Mouse (Mus musculus) stomach, embryonic 15.5 days (tissue): ENCODE measurements around the gene Slc30a1. TPM values are rescaled to one million over a fixed set of nuclear protein-coding genes. Genes with fewer than 3 reads are reported as not detected.
A peak's percentile ranks its signal among the peaks of the same experiment; 100 is the strongest.

Experiments
- ATAC-seq: fragments of 200-750 bp; cut with Nextera tagmentation; 2 replicates; pipeline ENCODE4 v1.8.0; 2017; ENCODE audit warnings: low read depth, moderate number of reproducible peaks, moderate TSS enrichment; ENCODE audit not compliant: insufficient read depth, low FRiP score
- H3K27ac ChIP-seq: fragments of 300-500 bp; sonication (generic); 2 replicates; pipeline ENCODE4 v1.5.1; 2015; ENCODE audit warnings: mild to moderate bottlenecking, inconsistent platforms
- H3K27me3 ChIP-seq: fragments of 300-500 bp; sonication (generic); replicated peaks from 2 replicates; pipeline ENCODE4 v1.6.1; 2015; ENCODE audit warnings: inconsistent platforms
- H3K36me3 ChIP-seq: fragments of 300-500 bp; sonication (generic); 2 replicates; pipeline ENCODE4 v1.6.1; 2015; ENCODE audit warnings: inconsistent platforms
- H3K4me1 ChIP-seq: fragments of 300-500 bp; sonication (generic); 2 replicates; pipeline ENCODE4 v1.6.1; 2015; ENCODE audit warnings: inconsistent platforms
- H3K4me2 ChIP-seq: fragments of 300-500 bp; sonication (generic); 2 replicates; pipeline ENCODE4 v1.6.1; 2015; ENCODE audit warnings: mild to moderate bottlenecking, inconsistent platforms
- H3K4me3 ChIP-seq: fragments of 300-500 bp; sonication (generic); replicated peaks from 2 replicates; pipeline ENCODE4 v1.5.1; 2015; ENCODE audit warnings: inconsistent platforms
- H3K9ac ChIP-seq: fragments of 300-500 bp; sonication (generic); 2 replicates; pipeline ENCODE4 v1.6.1; 2015; ENCODE audit warnings: inconsistent platforms
- H3K9me3 ChIP-seq: fragments of 300-500 bp; sonication (generic); 2 replicates; pipeline ENCODE4 v1.6.1; 2016; ENCODE audit warnings: inconsistent platforms
- WGBS: fragments of 180-500 bp; shearing (Covaris S2); methylation state at CpG from one replicate; pipeline ENCODE4 v1.1.7; 2015; 5-methylcytosine and 5-hydroxymethylcytosine counted together
- polyA plus RNA-seq: library from polyadenylated mRNA; unstranded; fragments of >200 nt; fragmentation: Nextera tagmentation; extraction: Ambion mirVana; gene quantifications from 2 replicates; pipeline ENCODE4 v1.2.1, GENCODE M21; 2015

The Slc30a1 gene
- polyA plus RNA-seq, 1 experiment from 2014 or later, result 4.5 TPM

DNA sequence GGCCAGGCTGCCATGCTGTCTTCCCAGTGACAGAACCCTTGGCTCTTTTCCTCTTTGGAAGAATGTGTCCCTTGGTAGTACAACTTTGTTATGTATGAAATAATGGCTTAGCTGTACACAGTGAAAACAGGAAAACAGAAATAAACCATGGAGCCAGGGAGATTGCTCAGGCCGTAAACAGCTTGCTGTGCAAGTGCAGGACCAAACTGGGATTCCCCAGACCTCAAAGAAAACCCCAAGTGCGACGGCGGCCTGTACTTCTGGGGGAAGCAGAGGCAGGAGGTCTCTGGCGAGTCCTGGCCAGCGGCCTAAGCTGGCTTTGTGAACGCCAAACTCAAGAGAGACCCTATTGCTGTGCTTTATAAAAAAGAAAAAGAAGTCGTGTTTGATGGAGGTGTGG lies 42.0 kb downstream of the Slc30a1 start:
- WGBS, result 87% methylated on average over 8 of the region's 8 CpGs
- H3K4me2 ChIP-seq, result no peak overlapping the region
- 0 out of 2 replicates have a peak, but pooled peaks cover 3% of the 10 kb centered on the region for H3K4me1 ChIP-seq
- no peaks in the 10 kb centered on the region for H3K36me3 ChIP-seq
- H3K9ac ChIP-seq, result no peak overlapping the region
- no peaks in the 10 kb centered on the region for H3K9me3 ChIP-seq
- no peak for ATAC-seq
- no peak overlapping the region for H3K27ac ChIP-seq
- H3K27me3 ChIP-seq, result no peaks in the 10 kb centered on the region
- H3K4me3 ChIP-seq, result no peak overlapping the region

DNA sequence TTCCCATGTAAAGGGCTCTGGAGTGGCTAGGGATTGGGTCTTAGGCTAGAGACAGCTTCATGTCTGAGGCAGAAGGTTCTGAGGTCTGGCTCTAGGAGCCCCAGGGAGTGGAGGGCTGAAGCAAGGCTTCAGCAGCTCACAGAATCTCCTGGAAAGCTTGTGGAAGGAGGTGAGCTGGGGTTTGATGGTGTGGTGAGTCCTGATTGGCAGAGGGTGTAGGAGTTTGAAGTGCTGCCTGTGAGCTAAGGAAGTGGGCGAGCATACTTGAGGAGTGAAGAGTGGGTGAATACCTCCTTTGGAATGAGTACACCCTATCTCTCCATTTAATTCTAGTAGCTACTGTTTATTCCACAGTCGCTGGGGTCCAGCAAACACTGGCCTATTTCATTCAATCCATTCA lies 44.0 kb downstream of the Slc30a1 start:
- H3K27me3 ChIP-seq, result no peaks in the 10 kb centered on the region
- H3K4me2 ChIP-seq, result no peak overlapping the region
- H3K4me1 ChIP-seq, result 0 out of 2 replicates have a peak, but pooled peaks cover 3% of the 10 kb centered on the region
- H3K4me3 ChIP-seq, result no peak overlapping the region
- 58% methylated on average over 2 of the region's 2 CpGs for WGBS
- no peaks in the 10 kb centered on the region for H3K36me3 ChIP-seq
- H3K9me3 ChIP-seq, result no peaks in the 10 kb centered on the region
- H3K27ac ChIP-seq, result no peak overlapping the region
- no peak overlapping the region for H3K9ac ChIP-seq
- no peak for ATAC-seq

DNA sequence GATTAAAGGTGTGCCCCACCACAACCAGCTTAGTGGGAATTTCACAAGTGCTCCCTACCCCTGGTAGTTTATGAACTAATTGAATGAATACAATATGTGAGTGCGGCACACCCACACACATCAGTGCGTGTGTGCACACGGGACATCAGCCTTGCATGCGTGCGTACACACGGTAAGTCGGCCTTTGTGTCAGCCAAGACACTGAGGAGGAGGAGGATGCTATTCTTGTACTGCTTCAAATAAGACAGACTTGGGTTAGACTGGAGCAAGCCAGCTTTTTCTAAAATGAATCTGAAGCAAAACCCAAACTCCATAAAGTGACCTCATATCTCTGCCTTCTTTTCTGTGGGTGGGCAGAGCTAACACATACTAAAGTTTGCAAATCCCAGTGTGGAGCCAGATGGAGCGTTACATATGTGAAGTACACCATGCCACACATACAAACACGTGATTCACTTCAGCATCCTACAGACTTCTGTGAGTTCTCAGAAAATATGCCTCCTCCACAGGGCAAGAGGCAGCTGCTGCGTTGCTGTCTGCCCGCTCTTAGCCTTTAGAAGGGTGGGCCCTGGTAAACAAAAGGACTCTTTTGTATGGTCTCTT lies 46.3 kb downstream of the Slc30a1 start:
- H3K4me3 ChIP-seq, result no peak overlapping the region
- 83% methylated on average over 11 of the region's 11 CpGs for WGBS
- H3K4me2 ChIP-seq, result no peak overlapping the region
- no peaks in the 10 kb centered on the region for H3K4me1 ChIP-seq
- no peak overlapping the region for H3K27ac ChIP-seq
- no peak for ATAC-seq
- H3K36me3 ChIP-seq, result no peaks in the 10 kb centered on the region
- H3K9me3 ChIP-seq, result no peaks in the 10 kb centered on the region
- no peaks in the 10 kb centered on the region for H3K27me3 ChIP-seq
- no peak overlapping the region for H3K9ac ChIP-seq

DNA sequence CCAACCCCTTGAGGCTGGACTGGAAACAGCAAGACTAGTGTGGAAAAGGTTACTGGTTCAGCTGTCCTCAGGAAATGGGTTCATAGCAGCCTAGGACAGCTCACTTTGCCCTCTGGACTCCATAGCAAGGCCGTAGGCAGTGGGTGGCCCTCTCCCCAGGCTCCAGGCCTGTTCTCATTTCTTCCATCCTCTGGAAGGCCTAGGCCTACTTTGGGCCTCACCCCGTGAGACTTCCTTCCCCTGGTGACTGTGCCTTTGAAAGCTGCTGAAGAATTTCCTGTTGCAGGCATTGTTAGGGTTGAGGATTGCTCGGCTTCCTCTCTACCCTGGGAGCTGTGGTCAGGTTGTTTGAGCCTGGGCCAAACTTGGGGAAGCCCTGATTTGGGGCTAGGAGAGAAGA lies 48.5 kb downstream of the Slc30a1 start:
- WGBS, result 52% methylated on average over 3 of the region's 3 CpGs
- no peak overlapping the region for H3K4me2 ChIP-seq
- H3K4me1 ChIP-seq, result no peaks in the 10 kb centered on the region
- 0 out of 2 replicates have a peak, but pooled peaks have one; percentile 32 for ATAC-seq
- H3K36me3 ChIP-seq, result no peaks in the 10 kb centered on the region
- peak overlapping the region; percentile 54 for H3K27ac ChIP-seq
- H3K9ac ChIP-seq, result no peak overlapping the region
- H3K9me3 ChIP-seq, result no peaks in the 10 kb centered on the region
- no peaks in the 10 kb centered on the region for H3K27me3 ChIP-seq
- H3K4me3 ChIP-seq, result no peak overlapping the region

DNA sequence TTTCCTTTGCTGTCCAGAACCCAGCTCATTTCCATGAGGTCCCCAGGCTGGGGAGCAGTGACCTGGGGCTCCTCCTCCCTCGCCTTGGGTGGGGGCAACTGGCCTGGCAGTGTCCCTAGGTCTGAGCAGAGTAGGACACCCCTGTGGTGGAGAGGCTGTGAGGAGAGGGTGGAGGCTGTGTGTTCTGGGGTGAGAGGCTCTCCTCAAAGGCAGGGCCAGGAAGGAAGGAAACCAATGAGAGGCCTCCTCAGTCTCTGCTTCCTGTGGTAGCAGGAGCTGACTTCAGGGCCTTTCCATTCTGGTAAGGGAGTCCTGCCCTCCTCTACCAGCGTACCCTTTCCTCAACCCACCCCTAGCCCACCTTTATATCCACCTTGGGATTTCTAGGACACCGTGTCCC lies 49.7 kb downstream of the Slc30a1 start:
- H3K4me1 ChIP-seq, result no peaks in the 10 kb centered on the region
- no peaks in the 10 kb centered on the region for H3K36me3 ChIP-seq
- H3K9ac ChIP-seq, result no peak overlapping the region
- H3K9me3 ChIP-seq, result no peaks in the 10 kb centered on the region
- no peak overlapping the region for H3K4me3 ChIP-seq
- ATAC-seq, result 0 out of 2 replicates have a peak, but pooled peaks have one; percentile 47
- no peak overlapping the region for H3K4me2 ChIP-seq
- H3K27me3 ChIP-seq, result no peaks in the 10 kb centered on the region
- 70% methylated on average over 3 of the region's 3 CpGs for WGBS
- peak overlapping the region; percentile 49; the same call in 1 of the 2 replicates for H3K27ac ChIP-seq

DNA sequence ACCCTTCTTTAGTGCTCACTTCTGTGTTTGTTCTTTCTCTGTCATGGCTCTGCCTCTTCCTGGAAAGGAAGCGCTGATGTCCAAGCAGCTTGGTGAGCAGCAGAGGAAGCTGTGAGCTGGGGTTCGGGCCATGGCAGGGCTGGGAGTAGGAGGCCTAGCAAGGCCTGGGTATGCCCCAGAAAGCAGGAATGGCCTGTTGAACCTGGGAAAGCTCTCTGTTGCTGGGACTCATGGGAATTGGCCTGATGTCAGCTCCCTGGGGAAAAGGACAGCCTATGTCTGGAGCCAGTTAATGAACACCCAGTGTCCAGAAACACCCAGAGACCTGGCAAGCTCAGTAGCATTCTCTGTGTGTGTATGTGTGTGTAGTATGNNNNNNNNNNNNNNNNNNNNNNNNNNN lies 50.3 kb downstream of the Slc30a1 start:
- Histone ChIP-seq H3K27me3 (no peaks in the 10 kb centered on the region), H3K4me3 (no peak overlapping the region), H3K27ac (peak overlapping the region; percentile 49; the same call in 1 of the 2 replicates), H3K4me2 (no peak overlapping the region), H3K36me3 (no peaks in the 10 kb centered on the region), H3K9ac (no peak overlapping the region), H3K4me1 (no peaks in the 10 kb centered on the region), H3K9me3 (no peaks in the 10 kb centered on the region)
- no peak for ATAC-seq
- 84% methylated on average over 2 of the region's 2 CpGs for WGBS

DNA sequence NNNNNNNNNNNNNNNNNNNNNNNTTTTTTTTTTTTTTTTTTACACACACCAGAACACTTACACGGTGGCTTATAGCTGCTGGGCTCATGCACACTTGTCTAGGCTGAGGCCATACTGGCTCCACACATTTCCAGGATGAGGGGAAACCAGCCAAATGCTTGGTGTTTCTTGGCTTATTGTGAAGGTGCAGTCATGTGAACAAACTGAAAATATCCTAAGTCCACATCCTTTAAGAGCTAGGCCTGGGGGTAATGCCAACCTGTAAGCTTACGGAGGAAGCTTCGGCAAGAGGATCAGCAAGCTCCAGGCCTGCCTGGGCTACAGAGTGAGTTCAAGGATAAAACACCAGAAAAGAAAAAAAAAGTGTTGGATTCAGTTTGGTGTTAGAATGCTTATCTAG lies 50.8 kb downstream of the Slc30a1 start:
- Histone ChIP-seq H3K4me2 (no peak overlapping the region), H3K4me3 (no peak overlapping the region), H3K36me3 (no peaks in the 10 kb centered on the region), H3K9ac (no peak overlapping the region), H3K27ac (no peak overlapping the region), H3K27me3 (no peaks in the 10 kb centered on the region), H3K4me1 (no peaks in the 10 kb centered on the region), H3K9me3 (no peaks in the 10 kb centered on the region)
- 90% methylated on average over 3 of the region's 3 CpGs for WGBS
- ATAC-seq, result no peak

DNA sequence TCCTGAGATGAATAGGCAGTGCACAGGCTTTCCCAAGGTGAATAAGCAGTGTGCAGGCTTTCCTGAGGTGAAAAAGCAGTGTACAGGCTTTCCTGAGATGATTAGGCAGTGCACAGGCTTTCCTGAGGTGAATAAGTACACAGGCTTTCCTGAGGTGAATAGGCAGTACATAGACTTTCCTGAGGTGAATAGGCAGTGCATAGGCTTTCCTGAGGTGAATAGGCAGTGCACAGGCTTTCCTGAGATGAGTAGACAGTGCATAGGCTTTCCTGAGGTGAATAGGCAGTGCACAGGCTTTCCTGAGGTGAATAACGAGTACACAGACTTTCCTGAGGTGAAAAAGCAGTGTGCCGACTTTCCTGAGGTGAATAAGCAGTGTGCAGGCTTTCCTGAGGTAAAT lies 54.4 kb downstream of the Slc30a1 start:
- Histone ChIP-seq H3K27me3 (no peaks in the 10 kb centered on the region), H3K9me3 (no peaks in the 10 kb centered on the region), H3K9ac (no peak overlapping the region), H3K4me2 (no peak overlapping the region), H3K4me3 (no peak overlapping the region), H3K27ac (no peak overlapping the region), H3K36me3 (no peaks in the 10 kb centered on the region), H3K4me1 (0 out of 2 replicates have a peak, but pooled peaks cover 4% of the 10 kb centered on the region)
- WGBS, result 45% methylated on average over 2 of the region's 2 CpGs
- ATAC-seq, result no peak

Other genes with a start within 250 kb of the Slc30a1 start
- 32.6 and 40.4 TPM in 2 replicates for gene Lpgat1, start 188.9 kb upstream of the Slc30a1 start, polyA plus RNA-seq
- gene Nek2, start 85.3 kb upstream of the Slc30a1 start, polyA plus RNA-seq, result 38.7 and 41.1 TPM in 2 replicates
- 0.15 and 0.32 TPM in 2 replicates for gene Rd3, start 70.6 kb downstream of the Slc30a1 start, polyA plus RNA-seq
- 23.3 and 23.7 TPM in 2 replicates for gene Traf5, start 185.8 kb downstream of the Slc30a1 start, polyA plus RNA-seq
- gene Rcor3, start 231.3 kb downstream of the Slc30a1 start, polyA plus RNA-seq, result 24.8 and 26.3 TPM in 2 replicates